Mouse (Mus musculus) frontal cortex, postnatal 36 days (tissue): ENCODE results near the gene Plxna4.
A peak's percentile ranks its signal among the peaks of the same experiment; 100 is the strongest.

Source experiments
- DNase-seq, 2 experiments: peaks; one replicate each; pipeline ENCODE4 v3.0.0; 2022; ENCODE audit warnings: low spot score in 2 of 2

The Plxna4 gene

GRCm38 (mm10) chr6:32588056-32588671 is at the start of gene Plxna4:
TSS of gene Plxna4 (minus strand) at chr6:32588192.
- peak; percentile 76 to 79 for DNase-seq

GRCm38 (mm10) chr6:32637568-32638183 is 49.7 kb upstream of the Plxna4 start:
- DNase-seq = peak in 1 of 2 experiments; percentile 39

- DNase-seq = no peak
Measured at GRCm38 (mm10) chr6:32610712-32611111, 22.7 kb upstream of the Plxna4 start.

GRCm38 (mm10) chr6:32606787-32607186 is 18.8 kb upstream of the Plxna4 start:
- DNase-seq = no peak

DNA sequence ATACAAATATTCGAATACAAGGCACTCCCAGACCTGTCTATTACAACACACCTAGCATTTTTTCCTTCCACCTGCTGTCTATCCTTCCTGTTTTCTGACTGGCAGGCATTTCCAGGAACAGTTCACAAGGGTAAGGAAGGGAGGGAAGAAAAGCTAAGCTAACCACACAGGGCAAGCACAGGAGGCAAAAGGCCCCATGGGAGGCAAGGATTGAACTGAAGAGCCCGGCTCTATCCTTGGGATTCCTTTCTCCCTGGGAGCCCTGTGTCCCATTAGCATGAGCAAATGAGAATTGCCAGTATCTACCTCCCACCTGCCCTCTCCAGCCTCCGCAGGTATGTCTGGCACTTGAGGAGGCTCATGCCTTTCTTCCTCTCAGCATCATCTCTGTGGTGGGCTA is 17.6 kb upstream of the Plxna4 start:
- no peak for DNase-seq

DNA sequence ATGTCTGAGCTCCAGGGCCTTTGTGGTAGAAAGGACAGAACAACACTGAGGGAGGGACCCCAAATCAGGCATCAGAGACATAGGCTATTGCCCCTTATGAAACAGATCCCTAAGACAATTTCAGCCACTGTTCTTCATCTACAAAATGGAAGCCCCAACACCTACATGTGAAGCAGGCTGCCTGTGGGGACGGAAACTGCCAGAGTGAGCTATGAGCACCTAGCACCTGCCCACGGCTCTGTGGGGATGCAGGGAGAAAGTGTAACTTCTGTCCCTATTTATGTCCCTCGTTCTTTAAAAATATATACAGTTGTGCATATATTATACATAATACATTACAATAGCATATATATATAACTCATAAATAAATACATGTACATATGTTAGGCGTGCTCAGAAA is 16.9 kb upstream of the Plxna4 start:
- peak; percentile 52 to 79 for DNase-seq

- no peak for DNase-seq
Measured at GRCm38 (mm10) chr6:32602130-32602529, 14.1 kb upstream of the Plxna4 start.

GRCm38 (mm10) chr6:32601306-32601705 is 13.3 kb upstream of the Plxna4 start:
- no peak for DNase-seq

DNA sequence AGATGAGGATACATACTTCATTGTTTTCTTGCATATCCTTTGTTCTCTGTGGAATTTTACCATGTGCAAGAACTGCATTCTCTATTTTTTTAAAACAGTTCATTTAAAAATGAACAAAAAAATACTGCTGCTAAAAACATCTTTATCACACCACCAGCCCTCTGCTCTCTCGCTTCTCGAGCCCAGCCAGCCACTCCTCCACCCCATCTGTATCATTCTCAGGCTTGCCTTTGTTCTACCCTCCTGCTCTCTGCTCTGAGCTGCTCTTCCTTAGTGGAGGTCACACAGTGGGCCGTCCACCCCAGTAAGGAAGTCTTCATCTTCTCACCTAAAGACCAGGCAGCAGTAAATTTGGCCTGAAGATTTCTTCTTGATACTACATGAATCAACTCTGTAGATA is 7.6 kb upstream of the Plxna4 start:
- DNase-seq = peak in 1 of 2 experiments; percentile 41

DNA sequence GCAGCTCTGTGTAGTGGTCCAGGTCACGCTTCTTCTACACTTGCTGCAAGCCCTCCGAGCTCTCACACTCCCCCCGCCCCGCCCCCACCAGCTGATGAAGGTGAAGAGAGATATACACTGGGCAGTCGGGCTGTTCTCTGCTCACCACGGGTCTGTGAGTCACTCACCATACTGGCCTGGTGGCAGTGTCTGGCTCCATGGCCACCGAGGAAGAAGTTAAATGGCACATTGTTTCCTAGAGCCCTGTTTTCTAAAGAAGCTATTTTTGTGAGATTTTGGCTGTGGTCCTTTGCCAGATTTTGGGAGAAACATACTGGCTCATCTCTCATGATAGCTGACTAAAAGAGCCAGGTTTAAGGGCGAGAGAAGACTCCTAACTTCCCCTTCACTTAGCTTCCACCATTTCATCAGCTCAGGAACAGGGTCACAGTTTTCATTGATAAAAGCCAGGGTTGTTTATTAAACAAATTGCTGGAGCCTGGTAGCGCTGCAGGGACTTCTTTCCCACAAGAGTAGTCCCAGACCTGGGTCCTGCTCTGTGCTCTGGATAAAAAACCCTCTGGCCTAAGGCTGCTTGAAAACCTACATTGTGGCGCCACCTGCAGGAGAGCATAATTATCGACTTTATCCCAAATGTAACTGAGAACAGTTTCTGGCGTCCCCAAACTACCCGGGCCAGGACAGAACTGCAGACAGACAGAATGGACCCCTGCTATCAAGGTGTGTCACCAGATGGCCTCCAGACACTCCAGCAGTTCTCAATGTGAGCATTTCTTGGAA is 3.2 kb upstream of the Plxna4 start:
- peak; percentile 80 to 84 for DNase-seq

DNA sequence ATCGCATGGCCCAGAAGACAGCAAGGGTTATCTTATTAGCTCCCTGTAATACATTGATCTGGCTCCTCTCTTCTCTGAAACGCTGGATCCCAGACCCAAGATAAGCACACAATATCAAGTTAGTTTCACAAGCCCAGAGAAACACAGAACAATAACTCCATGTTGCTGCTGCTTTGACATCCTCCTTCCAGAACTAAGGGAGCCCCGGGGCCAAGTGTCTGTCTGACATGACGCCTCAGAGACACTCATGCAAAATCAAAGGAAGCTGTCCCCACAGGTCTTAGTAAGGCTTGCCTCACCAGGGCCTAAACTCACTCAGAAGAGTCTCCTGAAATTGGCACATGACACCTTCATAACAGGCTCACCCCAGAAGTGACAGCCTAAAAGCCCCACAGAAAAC is 1.6 kb upstream of the Plxna4 start:
- DNase-seq = no peak

DNA sequence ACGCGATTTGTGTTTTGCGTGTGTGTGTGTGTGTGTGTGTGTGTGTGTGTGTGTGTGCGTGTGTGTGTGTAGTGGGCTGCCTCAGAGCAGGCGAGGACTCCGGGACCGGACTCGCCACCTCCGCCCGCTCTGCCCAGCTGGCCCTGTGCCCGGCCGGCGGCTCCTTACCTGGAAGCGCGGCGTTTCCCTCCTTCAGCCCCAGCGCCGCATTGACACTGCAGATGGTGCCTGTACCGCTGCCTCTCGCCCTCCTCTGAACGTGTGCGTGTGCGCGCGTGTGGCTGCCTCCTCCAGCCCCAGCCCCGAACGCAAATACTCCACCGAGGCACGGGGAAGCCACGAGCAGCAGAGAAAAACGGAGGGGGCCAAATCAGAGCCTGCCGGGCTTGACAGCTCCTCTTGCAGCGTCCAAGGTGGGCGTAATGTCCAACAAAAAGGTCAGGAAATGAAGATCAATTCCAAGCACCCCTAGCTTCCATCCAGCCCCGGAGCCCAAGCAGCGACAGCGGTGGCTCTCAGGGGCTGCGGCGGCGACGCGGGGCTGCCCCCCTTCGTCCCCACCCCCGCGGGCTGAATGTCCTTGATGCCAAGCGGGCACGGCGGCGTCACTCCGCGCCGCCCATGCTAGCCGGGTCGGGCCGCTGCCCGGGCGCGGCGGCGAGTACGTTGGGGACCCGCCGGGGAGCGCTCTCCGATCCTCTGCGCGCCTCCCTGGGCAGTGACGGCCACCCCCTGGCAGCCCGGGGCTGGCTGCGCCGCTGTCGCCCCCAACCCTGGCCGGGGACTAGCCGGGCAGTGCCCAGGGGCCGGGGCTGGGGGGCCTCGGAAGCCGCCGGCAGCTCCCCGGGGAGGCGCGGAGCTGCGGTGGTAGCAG is 619 bp downstream of the Plxna4 start:
- peak; percentile 66 to 74 for DNase-seq

DNA sequence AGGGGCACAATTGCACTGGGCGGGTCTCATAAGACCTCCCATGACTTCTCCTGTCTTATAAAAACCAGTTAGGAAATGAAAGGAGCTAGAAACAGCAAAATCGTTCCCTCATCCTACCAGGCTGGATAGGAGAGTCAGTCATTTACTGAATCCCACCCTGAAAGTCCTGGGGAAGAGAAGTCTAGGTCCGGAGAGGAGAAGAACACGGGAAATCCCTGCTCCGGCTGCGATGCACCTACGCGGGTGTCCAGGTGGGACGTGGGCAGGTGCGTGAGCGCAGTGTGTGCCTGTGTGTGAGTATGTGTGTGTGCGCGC is 1.2 kb downstream of the Plxna4 start:
- no peak for DNase-seq

- DNase-seq = peak; percentile 66 to 75
Measured at GRCm38 (mm10) chr6:32586390-32586789, 1.6 kb downstream of the Plxna4 start.

DNA sequence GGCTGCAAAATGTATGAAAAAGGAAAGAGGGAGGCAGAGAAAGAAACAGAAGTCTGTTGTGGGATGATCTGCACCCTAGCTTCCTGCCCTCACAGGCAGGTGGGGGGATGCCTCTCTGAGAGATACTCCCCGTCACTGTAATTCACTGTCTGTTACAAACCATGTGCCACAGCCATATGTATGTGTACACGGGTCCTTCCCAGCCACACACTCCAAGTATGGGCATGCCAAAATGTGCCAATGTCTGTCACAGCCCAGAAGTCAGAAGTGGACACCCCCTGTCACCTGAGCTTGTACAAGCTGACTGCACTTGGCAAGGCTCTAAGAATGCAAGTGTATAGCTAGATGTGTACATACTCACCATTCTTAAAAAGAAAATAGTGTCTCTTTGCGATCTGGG is 2.8 kb downstream of the Plxna4 start:
- no peak for DNase-seq

DNA sequence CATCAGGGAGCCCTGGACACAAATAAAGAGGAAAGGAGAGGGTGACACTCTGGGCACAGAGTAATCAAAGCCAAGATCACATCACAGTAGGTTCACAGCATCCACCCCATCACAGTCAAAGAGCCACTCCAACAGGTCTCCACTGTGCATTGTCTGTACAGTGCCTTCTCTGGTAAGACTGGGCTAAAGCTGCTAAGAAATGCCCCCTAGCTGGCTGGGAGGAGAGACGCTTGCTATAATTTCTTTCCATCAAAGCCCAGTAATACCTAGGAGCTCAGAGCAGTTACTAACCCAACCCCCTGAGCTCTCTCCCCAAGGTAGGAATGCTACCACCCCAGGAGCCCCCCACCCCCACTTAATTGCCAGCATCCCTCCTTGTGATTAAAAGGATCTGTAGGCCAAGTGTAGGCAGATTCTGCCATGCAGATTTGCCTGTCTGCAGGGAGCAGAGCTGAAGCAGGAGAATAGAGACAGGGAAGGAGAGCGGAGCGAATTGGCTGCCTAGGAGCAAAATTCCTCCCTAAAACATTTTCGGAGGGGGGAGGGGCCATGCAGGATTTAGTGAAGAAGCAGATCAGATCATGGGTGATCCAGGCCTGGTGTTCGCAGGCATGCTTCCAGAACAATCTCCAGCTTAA is 3.6 kb downstream of the Plxna4 start:
- DNase-seq = no peak

DNA sequence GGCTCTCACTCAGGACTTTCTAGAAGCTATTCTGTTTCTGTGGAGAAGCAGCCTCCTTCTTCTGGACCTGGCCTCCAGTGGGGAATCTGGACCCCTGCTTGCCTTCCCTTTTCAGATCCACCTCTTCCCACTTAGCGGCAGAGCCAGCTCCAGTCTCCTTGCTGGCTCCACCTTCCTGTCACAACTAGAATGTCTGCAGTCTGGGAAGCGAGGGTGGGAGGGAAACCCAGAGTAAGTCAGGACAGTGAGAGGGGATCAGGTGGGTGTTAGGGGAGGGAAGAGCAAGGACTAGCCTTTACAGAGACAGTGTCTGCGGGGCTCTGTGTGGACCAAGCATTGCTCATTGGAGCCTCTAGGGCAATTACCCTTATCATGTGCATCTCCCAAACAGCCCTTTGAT is 4.4 kb downstream of the Plxna4 start:
- DNase-seq = peak in 1 of 2 experiments; percentile 31

DNA sequence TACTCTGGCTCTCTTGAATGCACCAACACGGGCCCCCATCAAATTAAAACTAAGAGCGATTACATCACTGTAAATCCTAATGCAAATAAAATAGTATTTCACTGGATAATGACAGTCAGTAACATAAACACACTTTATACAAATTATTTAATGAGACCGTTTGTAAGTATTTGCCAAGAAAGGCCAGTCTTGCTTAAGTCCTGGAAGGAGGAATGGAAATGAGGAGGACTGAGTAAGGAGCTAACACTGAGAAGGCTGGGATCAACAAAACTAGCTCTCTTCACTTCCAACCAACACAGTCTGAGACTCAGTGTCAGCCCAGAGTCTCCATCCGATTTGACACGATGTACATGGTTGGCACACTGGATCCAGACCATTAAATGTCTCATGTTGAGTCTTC is 16.5 kb downstream of the Plxna4 start:
- no peak for DNase-seq

- DNase-seq = no peak
Measured at GRCm38 (mm10) chr6:32570445-32570844, 17.5 kb downstream of the Plxna4 start.

DNA sequence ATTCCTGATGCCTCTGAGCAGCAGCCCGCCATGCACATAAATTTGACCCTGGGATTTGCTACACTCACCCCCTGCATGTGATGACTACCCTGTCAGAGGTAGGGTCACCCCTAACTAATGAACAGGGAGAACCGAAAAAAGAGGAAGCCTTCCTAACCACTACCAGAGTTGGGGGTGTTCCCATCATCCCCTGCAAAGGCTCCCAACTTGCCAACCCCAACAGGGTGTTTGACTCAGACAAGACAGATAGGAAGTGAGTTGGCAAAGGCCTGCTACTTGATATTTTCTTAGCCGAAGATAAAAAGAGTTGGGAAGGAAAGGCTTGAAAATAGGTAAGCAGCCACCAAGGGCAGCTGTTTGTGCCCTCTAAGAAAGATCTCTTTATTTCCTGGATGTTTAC is 18.1 kb downstream of the Plxna4 start:
- DNase-seq = no peak

DNA sequence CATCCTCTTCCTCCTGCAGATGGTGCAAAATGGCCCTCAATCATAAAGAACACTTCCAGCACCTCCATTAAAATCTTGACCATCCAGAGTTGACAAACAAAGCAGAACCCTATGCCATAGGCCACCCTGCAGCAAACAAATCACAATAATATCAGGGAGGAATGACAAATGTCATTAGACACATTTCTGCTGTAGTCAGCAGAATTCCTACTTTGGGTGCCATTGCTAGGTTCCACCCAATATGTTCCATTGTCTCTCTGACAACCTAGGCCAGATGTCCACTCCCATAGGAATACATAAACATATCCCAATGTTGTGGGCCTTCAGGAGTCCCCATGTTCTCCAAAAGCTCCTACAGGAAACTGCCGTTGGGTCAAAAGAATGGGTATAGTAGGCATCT is 41.1 kb downstream of the Plxna4 start:
- no peak for DNase-seq

GRCm38 (mm10) chr6:32544021-32544420 is 44.0 kb downstream of the Plxna4 start:
- no peak for DNase-seq
